Comparison of ENCODE assay signal across 36 mouse cellular contexts in genomic region chrX:9316457-9316856, GRCm38 (mm10). TPM values are rescaled to one million over a fixed set of nuclear protein-coding genes. Genes with fewer than 3 reads are reported as not detected.
"Had no signal": no experiment of that assay in that cellular context is flagged by ENCODE, and none has a peak within 500 bp of the region (broad histone marks: within the 10 kb centered on the region; RNA-seq: fewer than 3 reads in every experiment).

No protein-coding gene starts in this region.

RNA-seq across cellular contexts. Expression of gene H2al1m, which starts 32.9 kb away (rescaled TPM):
- total RNA-seq: gastrocnemius, postnatal 36 days; hematopoietic stem cell, adult 5-6 weeks; hindbrain, postnatal 0 days; layer of hippocampus, adult 18-20 months; left cerebral cortex, adult 18-20 months; left cerebral cortex, postnatal 10 days; left cerebral cortex, postnatal 25 days had no signal
- polyA plus RNA-seq: heart, postnatal 0 days; hindbrain, embryonic 11.5 days; hindbrain, embryonic 13.5 days; hindbrain, postnatal 0 days; intestine, embryonic 14.5 days; intestine, embryonic 16.5 days; kidney, adult 2 months; kidney, embryonic 15.5 days; kidney, postnatal 0 days; limb, embryonic 11.5 days; limb, embryonic 15.5 days; liver, adult 2 months had no signal

RNA-seq across cellular contexts. Expression of gene H2al1k, which starts 34.0 kb away (rescaled TPM):
- total RNA-seq: gastrocnemius, adult 18-20 months; gastrocnemius, adult 8-10 months; gastrocnemius, postnatal 14 days; gastrocnemius, postnatal 36 days; heart, adult 2 months; heart, postnatal 14 days; heart, postnatal 36 days; hematopoietic stem cell, adult 5-6 weeks; hindbrain, postnatal 0 days; layer of hippocampus, adult 18-20 months; layer of hippocampus, adult 8-10 months; layer of hippocampus, postnatal 36 days; left cerebral cortex, adult 18-20 months; left cerebral cortex, postnatal 10 days; left cerebral cortex, postnatal 25 days; liver, adult 2 months had no signal
- polyA plus RNA-seq: heart, adult 2 months; heart, embryonic 11.5 days; heart, embryonic 13.5 days; heart, embryonic 15.5 days; heart, postnatal 0 days; hindbrain, embryonic 11.5 days; hindbrain, embryonic 13.5 days; hindbrain, embryonic 15.5 days; hindbrain, postnatal 0 days; intestine, embryonic 14.5 days; intestine, embryonic 16.5 days; kidney, adult 2 months; kidney, postnatal 0 days; limb, embryonic 11.5 days; limb, embryonic 13.5 days; limb, embryonic 15.5 days had no signal

RNA-seq across cellular contexts. Expression of gene Gm14862, which starts 59.8 kb away (rescaled TPM):
- total RNA-seq: gastrocnemius, adult 18-20 months; gastrocnemius, adult 8-10 months; gastrocnemius, postnatal 14 days; gastrocnemius, postnatal 36 days; heart, adult 2 months; heart, postnatal 14 days; heart, postnatal 36 days; hematopoietic stem cell, adult 5-6 weeks; hindbrain, postnatal 0 days; layer of hippocampus, adult 18-20 months; layer of hippocampus, adult 8-10 months; layer of hippocampus, postnatal 14 days; layer of hippocampus, postnatal 36 days; left cerebral cortex, adult 18-20 months; left cerebral cortex, adult 8-10 months; left cerebral cortex, postnatal 10 days; left cerebral cortex, postnatal 25 days; left cerebral cortex, postnatal 4 days; liver, adult 2 months had no signal
- polyA plus RNA-seq: gonadal fat pad, adult 2 months; heart, adult 2 months; heart, embryonic 15.5 days; heart, postnatal 0 days; hindbrain, embryonic 11.5 days; hindbrain, embryonic 13.5 days; hindbrain, embryonic 15.5 days; hindbrain, postnatal 0 days; intestine, embryonic 14.5 days; intestine, embryonic 16.5 days; kidney, adult 2 months; kidney, postnatal 0 days; large intestine, adult 2 months; limb, embryonic 13.5 days; limb, embryonic 15.5 days; liver, adult 2 months had no signal
